Mouse (Mus musculus): ENCODE data around the gene Cenps. TPM values are rescaled to one million over a fixed set of nuclear protein-coding genes. Genes with fewer than 3 reads are reported as not detected.
"Not testable (repeated sequence)": the region's sequence is repeated elsewhere in the genome, so short reads cannot be mapped to it uniquely, and the experiment has no call there.

The Cenps gene
- total RNA-seq (2021) = 10 to 100 TPM; 10.8 to 11.3 TPM
- long read RNA-seq, experiment 1, transcript Cenps-201 (5 exons, 1,110 nt) = major isoform, 15 of 20 reads
- long read RNA-seq, experiment 1, partial matches to known transcripts = 2 of 20 reads
- long read RNA-seq, experiment 1, other reads (novel, unspliced or antisense) = 3 of 20 reads
- long read RNA-seq, experiment 2, transcript Cenps-201 (5 exons, 1,110 nt) = major isoform, 7 of 12 reads
- long read RNA-seq, experiment 2, partial matches to known transcripts = 0 of 12 reads
- long read RNA-seq, experiment 2, other reads (novel, unspliced or antisense) = 4 of 12 reads

- DNase-seq = peak; percentile 91 to 94
Measured at GRCm38 (mm10) chr4:149136982-149137770, at the start of gene Cenps. Cenps (minus strand) TSS chr4:149137629.

GRCm38 (mm10) chr4:149182755-149183154, 45.3 kb upstream of the Cenps start:
- DNase-seq = no peak

- no peak for DNase-seq
Measured at GRCm38 (mm10) chr4:149182192-149182591, 44.8 kb upstream of the Cenps start.

GRCm38 (mm10) chr4:149179573-149179972, 42.1 kb upstream of the Cenps start:
- DNase-seq = no peak

- no peak for DNase-seq
Measured at GRCm38 (mm10) chr4:149179160-149179559, 41.7 kb upstream of the Cenps start.

GRCm38 (mm10) chr4:149178328-149178727, 40.9 kb upstream of the Cenps start:
- no peak for DNase-seq

- no peak for DNase-seq
Measured at GRCm38 (mm10) chr4:149177046-149177445, 39.6 kb upstream of the Cenps start.

GRCm38 (mm10) chr4:149176645-149177044, 39.2 kb upstream of the Cenps start:
- no peak for DNase-seq

- no peak for DNase-seq
Measured at GRCm38 (mm10) chr4:149173661-149174060, 36.2 kb upstream of the Cenps start.

- no peak for DNase-seq
Measured at GRCm38 (mm10) chr4:149172666-149173065, 35.2 kb upstream of the Cenps start.

- no peak for DNase-seq
Measured at GRCm38 (mm10) chr4:149172083-149172482, 34.7 kb upstream of the Cenps start.

GRCm38 (mm10) chr4:149171581-149171981, 34.2 kb upstream of the Cenps start:
- DNase-seq = peak; percentile 53 to 58

GRCm38 (mm10) chr4:149170394-149170931, 33.0 kb upstream of the Cenps start:
- no peak for DNase-seq

GRCm38 (mm10) chr4:149169926-149170325, 32.5 kb upstream of the Cenps start:
- DNase-seq = not testable (repeated sequence)

- no peak for DNase-seq
Measured at GRCm38 (mm10) chr4:149168016-149168415, 30.6 kb upstream of the Cenps start.

- DNase-seq = peak; percentile 47
Measured at GRCm38 (mm10) chr4:149166957-149167611, 29.7 kb upstream of the Cenps start.

GRCm38 (mm10) chr4:149166215-149166946, 29.0 kb upstream of the Cenps start, which contains the start of gene Pgd:
Pgd (minus strand) TSS chr4:149166771.
- peak; percentile 98 to 99 for DNase-seq

- DNase-seq = no peak
Measured at GRCm38 (mm10) chr4:149164150-149164549, 26.7 kb upstream of the Cenps start.

GRCm38 (mm10) chr4:149163196-149163595, 25.8 kb upstream of the Cenps start:
- no peak for DNase-seq

- DNase-seq = peak; percentile 47 to 70
Measured at GRCm38 (mm10) chr4:149161166-149161565, 23.7 kb upstream of the Cenps start.

- DNase-seq = no peak
Measured at GRCm38 (mm10) chr4:149159891-149160290, 22.5 kb upstream of the Cenps start.

- DNase-seq = no peak
Measured at GRCm38 (mm10) chr4:149159203-149159602, 21.8 kb upstream of the Cenps start.

Measured in adrenal gland, postnatal 36 days (tissue).